Mouse (Mus musculus) forebrain, postnatal 0 days (tissue): ENCODE measurements at regions not wholly inside any gene's neighbourhood (a gene's known extent, or its start where the extent isn't known, plus 50 kb on each side); places are given as distances from the start of the nearest gene placed in this dataset.
A peak's percentile ranks its signal among the peaks of the same experiment; 100 is the strongest.

Experiments used
- ATAC-seq: fragments of 200-750 bp; cut with Nextera tagmentation; 2 replicates; pipeline ENCODE4 v1.8.0; 2017; ENCODE audit warnings: mild to moderate bottlenecking, moderate library complexity
- DNase-seq: peaks from one replicate; pipeline ENCODE4 v3.0.0-alpha.2; 2015
- H3K27ac ChIP-seq: fragments of 300-500 bp; sonication (generic); 2 replicates; pipeline ENCODE4 v1.5.1; 2014; ENCODE audit warnings: low read depth, mild to moderate bottlenecking, antibody characterized with exemption, low read length, moderate library complexity, mixed read lengths
- H3K27me3 ChIP-seq: fragments of 300-500 bp; sonication (generic); 2 replicates; pipeline ENCODE4 v1.6.1; 2014; ENCODE audit warnings: mild to moderate bottlenecking, low read length, mixed read lengths; ENCODE audit not compliant: insufficient read depth
- H3K36me3 ChIP-seq: fragments of 300-500 bp; sonication (generic); 2 replicates; pipeline ENCODE4 v1.6.1; 2014; ENCODE audit warnings: mild to moderate bottlenecking, moderate library complexity; ENCODE audit not compliant: insufficient read depth
- H3K4me1 ChIP-seq: fragments of 300-500 bp; sonication (generic); 2 replicates; pipeline ENCODE4 v1.6.1; 2014; ENCODE audit warnings: antibody characterized with exemption; ENCODE audit not compliant: insufficient read depth
- H3K4me2 ChIP-seq: fragments of 300-500 bp; sonication (generic); 2 replicates; pipeline ENCODE4 v1.6.1; 2014; ENCODE audit warnings: low read depth, mild to moderate bottlenecking, moderate library complexity
- H3K4me3 ChIP-seq: fragments of 300-500 bp; sonication (generic); 2 replicates; pipeline ENCODE4 v1.5.1; 2014; ENCODE audit warnings: low read depth, low read length, mixed read lengths
- H3K9ac ChIP-seq: fragments of 300-500 bp; sonication (generic); 2 replicates; pipeline ENCODE4 v1.6.1; 2014; ENCODE audit warnings: mild to moderate bottlenecking
- H3K9me3 ChIP-seq: fragments of 300-500 bp; sonication (generic); 2 replicates; pipeline ENCODE4 v1.6.1; 2016; ENCODE audit warnings: low read length
- CTCF ChIP-seq: sonication (generic); IDR thresholded peaks from 2 replicates; pipeline ENCODE4 v1.5.1; 2016; ENCODE audit warnings: antibody characterized with exemption, control low read depth, low read depth
- WGBS: fragments of 180-500 bp; shearing (Covaris S2); extraction: QIAGEN DNeasy Blood & Tissue Kit; methylation state at CpG from one replicate; pipeline ENCODE4 v1.1.7; 2014; 5-methylcytosine and 5-hydroxymethylcytosine counted together
- microRNA-seq, 2 experiments: library from miRNA; unstranded; fragments of <30 nt; microRNA quantifications; one replicate each; pipeline ENCODE4; 2016

- ATAC-seq (no peak), DNase-seq (no peak)
- H3K4me2 ChIP-seq = no peak overlapping the region
- H3K4me1 ChIP-seq = no peaks in the 10 kb centered on the region
- H3K9me3 ChIP-seq = no peaks in the 10 kb centered on the region
- no peak overlapping the region for H3K9ac ChIP-seq
- H3K27ac ChIP-seq = no peak overlapping the region
- WGBS = 70% methylated on average over 6 of the region's 6 CpGs
- no peak for TF ChIP-seq CTCF
- no peak overlapping the region for H3K4me3 ChIP-seq
- H3K36me3 ChIP-seq = no peaks in the 10 kb centered on the region
- H3K27me3 ChIP-seq = no peaks in the 10 kb centered on the region
Observed at GRCm38 (mm10) chrX:166906602-166907001, 302.5 kb downstream of the Tmsb4x start.

GRCm38 (mm10) chrX:166900761-166901160 lies 308.4 kb downstream of the Tmsb4x start:
- no peak for ATAC-seq
- Histone ChIP-seq H3K27ac (no peak overlapping the region), H3K9ac (no peak overlapping the region), H3K27me3 (no peaks in the 10 kb centered on the region), H3K4me2 (no peak overlapping the region), H3K36me3 (no peaks in the 10 kb centered on the region), H3K9me3 (no peaks in the 10 kb centered on the region), H3K4me3 (no peak overlapping the region), H3K4me1 (no peaks in the 10 kb centered on the region)
- WGBS = 76% methylated on average over 6 of the region's 6 CpGs
- TF ChIP-seq CTCF = no peak
- DNase-seq = no peak

- Histone ChIP-seq H3K9me3 (no peaks in the 10 kb centered on the region), H3K4me1 (no peaks in the 10 kb centered on the region), H3K4me3 (no peak overlapping the region), H3K36me3 (no peaks in the 10 kb centered on the region), H3K9ac (no peak overlapping the region), H3K4me2 (no peak overlapping the region), H3K27me3 (no peaks in the 10 kb centered on the region), H3K27ac (no peak overlapping the region)
- peak; percentile 1 for DNase-seq
- no peak; the same call in none of the 2 replicates for ATAC-seq
- WGBS = 78% methylated on average over 2 of the region's 2 CpGs
- no peak for TF ChIP-seq CTCF
Observed at GRCm38 (mm10) chrX:166895199-166895598, 309.7 kb upstream of the Egfl6 start.

- ATAC-seq = no peak
- Histone ChIP-seq H3K9ac (no peak overlapping the region), H3K4me2 (no peak overlapping the region), H3K4me3 (no peak overlapping the region), H3K4me1 (no peaks in the 10 kb centered on the region), H3K27me3 (no peaks in the 10 kb centered on the region), H3K27ac (no peak overlapping the region), H3K9me3 (no peaks in the 10 kb centered on the region), H3K36me3 (no peaks in the 10 kb centered on the region)
- TF ChIP-seq CTCF = no peak
- no peak for DNase-seq
Observed at GRCm38 (mm10) chrX:166886417-166886816, 300.9 kb upstream of the Egfl6 start.

- Histone ChIP-seq H3K9me3 (no peaks in the 10 kb centered on the region), H3K36me3 (no peaks in the 10 kb centered on the region), H3K4me2 (no peak overlapping the region), H3K4me3 (no peak overlapping the region), H3K9ac (no peak overlapping the region), H3K27me3 (no peaks in the 10 kb centered on the region), H3K27ac (no peak overlapping the region), H3K4me1 (no peaks in the 10 kb centered on the region)
- ATAC-seq (no peak), DNase-seq (no peak)
- no peak for TF ChIP-seq CTCF
- 84% methylated on average over 5 of the region's 5 CpGs for WGBS
Observed at GRCm38 (mm10) chrX:166869515-166869914, 284.0 kb upstream of the Egfl6 start.

- Histone ChIP-seq H3K9ac (no peak overlapping the region), H3K27me3 (no peaks in the 10 kb centered on the region), H3K9me3 (no peaks in the 10 kb centered on the region), H3K4me1 (no peaks in the 10 kb centered on the region), H3K27ac (no peak overlapping the region), H3K36me3 (no peaks in the 10 kb centered on the region), H3K4me2 (no peak overlapping the region), H3K4me3 (no peak overlapping the region)
- no peak for TF ChIP-seq CTCF
- ATAC-seq (no peak), DNase-seq (no peak)
- WGBS = 81% methylated on average over 2 of the region's 2 CpGs
Observed at GRCm38 (mm10) chrX:166867692-166868091, 282.2 kb upstream of the Egfl6 start.

Small RNAs in the stretch of these regions (microRNA-seq; reads per million reads assigned to microRNA genes)
- gene Gm22368 (0 reads per million in 2 experiments), gene Gm44376 (0 reads per million in 2 experiments)
